In the genomic region with DNA sequence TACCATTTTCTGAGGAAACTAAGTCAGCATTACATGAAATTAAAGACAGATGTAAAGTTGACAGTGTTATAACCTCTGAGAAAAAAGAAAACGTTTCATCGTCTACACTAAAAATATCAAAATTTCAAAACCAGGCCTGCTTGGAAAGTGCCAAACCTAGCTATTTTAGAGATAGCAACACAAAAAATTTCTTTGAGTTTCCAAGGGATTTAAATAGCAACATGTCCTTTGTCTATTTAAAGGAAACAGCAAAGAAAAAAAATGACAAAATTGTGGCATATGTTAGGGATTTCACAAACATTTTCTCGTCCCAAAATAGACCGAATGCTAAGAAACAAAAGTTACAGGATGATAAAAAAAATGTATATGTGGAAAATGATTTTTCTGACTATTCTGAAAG, we compare ENCODE assay signal across 14 mouse cellular contexts. TPM values are rescaled to one million over a fixed set of nuclear protein-coding genes. Genes with fewer than 3 reads are reported as not detected.
DNase-seq lines count a peak whose midpoint lies in the region; ATAC-seq lines count a peak whose summit lies in the region.
"Had no signal": no experiment of that assay in that cellular context is flagged by ENCODE, and none has a peak within 500 bp of the region (broad histone marks: within the 10 kb centered on the region; RNA-seq: fewer than 3 reads in every experiment).

No protein-coding gene starts in this region.

- ATAC-seq in kidney, embryonic 14.5 days (ENCODE audit: low FRiP score, low TSS enrichment), result no peak
- no peak for ATAC-seq in embryonic facial prominence, embryonic 13.5 days (ENCODE audit: insufficient number of reproducible peaks, insufficient read depth, low FRiP score, low TSS enrichment, low read depth)
- ATAC-seq in forebrain, embryonic 14.5 days, result no peak
- ATAC-seq in midbrain, embryonic 12.5 days (ENCODE audit: low FRiP score, low read depth), result no peak
- ATAC-seq in activated CD4-positive, CD25-positive, alpha-beta regulatory T cell, adult 4 months, result no peak

- 76% methylated on average over 4 of the region's 4 CpGs for WGBS in kidney, embryonic 14.5 days
- WGBS in embryonic facial prominence, embryonic 13.5 days, result 47% methylated on average over 4 of the region's 4 CpGs
- 88% methylated on average over 4 of the region's 4 CpGs for WGBS in forebrain, embryonic 14.5 days
- WGBS in midbrain, embryonic 12.5 days, result 87% methylated on average over 4 of the region's 4 CpGs

- H3K4me3 ChIP-seq in kidney, embryonic 14.5 days (ENCODE audit: low read length), result no peak overlapping the region
- H3K4me3 ChIP-seq in embryonic facial prominence, embryonic 13.5 days, result peak overlapping the region; percentile 61
- H3K4me3 ChIP-seq in forebrain, embryonic 14.5 days (ENCODE audit: low read depth, low read length), result peak overlapping the region; percentile 53; the same call in 1 of the 2 replicates
- no peak overlapping the region for H3K4me3 ChIP-seq in midbrain, embryonic 12.5 days

- H3K4me1 ChIP-seq in kidney, embryonic 14.5 days (ENCODE audit: control insufficient read depth, insufficient read depth, low read length), result no peaks in the 10 kb centered on the region
- H3K4me1 ChIP-seq in embryonic facial prominence, embryonic 13.5 days, result no peaks in the 10 kb centered on the region; the same call in 1 of the 2 replicates
- H3K4me1 ChIP-seq in forebrain, embryonic 14.5 days (ENCODE audit: control insufficient read depth, insufficient read depth, low read length), result no peaks in the 10 kb centered on the region
- peaks cover 4% of the 10 kb centered on the region for H3K4me1 ChIP-seq in midbrain, embryonic 12.5 days

- H3K9me3 ChIP-seq in kidney, embryonic 14.5 days (ENCODE audit: control insufficient read depth, low read length), result no peaks in the 10 kb centered on the region
- no peaks in the 10 kb centered on the region for H3K9me3 ChIP-seq in embryonic facial prominence, embryonic 13.5 days
- no peaks in the 10 kb centered on the region for H3K9me3 ChIP-seq in forebrain, embryonic 14.5 days (replicated peaks; ENCODE audit: control insufficient read depth, low read length)
- H3K9me3 ChIP-seq in midbrain, embryonic 12.5 days, result no peaks in the 10 kb centered on the region
- H3K9me3 ChIP-seq: liver, embryonic 12.5 days had no signal

- H3K9ac ChIP-seq in kidney, embryonic 14.5 days (ENCODE audit: low read depth, low read length), result no peak overlapping the region
- H3K9ac ChIP-seq in embryonic facial prominence, embryonic 13.5 days, result no peak overlapping the region
- H3K9ac ChIP-seq in forebrain, embryonic 14.5 days (ENCODE audit: low read length), result no peak overlapping the region
- H3K9ac ChIP-seq in midbrain, embryonic 12.5 days (replicated peaks), result no peak overlapping the region

- H3K27ac ChIP-seq in kidney, embryonic 14.5 days (ENCODE audit: low read depth, low read length), result no peak overlapping the region
- H3K27ac ChIP-seq in embryonic facial prominence, embryonic 13.5 days, result no peak overlapping the region
- no peak overlapping the region for H3K27ac ChIP-seq in forebrain, embryonic 14.5 days (ENCODE audit: low read depth, low read length)
- H3K27ac ChIP-seq in midbrain, embryonic 12.5 days (replicated peaks), result no peak overlapping the region
- H3K27ac ChIP-seq: liver, embryonic 12.5 days had no signal

- H3K36me3 ChIP-seq in kidney, embryonic 14.5 days (ENCODE audit: control insufficient read depth, insufficient read depth, low read length), result no peaks in the 10 kb centered on the region
- H3K36me3 ChIP-seq in embryonic facial prominence, embryonic 13.5 days, result no peaks in the 10 kb centered on the region
- no peaks in the 10 kb centered on the region for H3K36me3 ChIP-seq in forebrain, embryonic 14.5 days (ENCODE audit: control insufficient read depth, insufficient read depth, low read length)
- no peaks in the 10 kb centered on the region for H3K36me3 ChIP-seq in midbrain, embryonic 12.5 days
- H3K36me3 ChIP-seq: G1E; liver, embryonic 12.5 days had no signal

- H3K27me3 ChIP-seq in kidney, embryonic 14.5 days (ENCODE audit: control insufficient read depth, insufficient read depth, low read length), result peaks cover 8% of the 10 kb centered on the region; the same call in 1 of the 2 replicates
- no peaks in the 10 kb centered on the region for H3K27me3 ChIP-seq in embryonic facial prominence, embryonic 13.5 days
- no peaks in the 10 kb centered on the region for H3K27me3 ChIP-seq in forebrain, embryonic 14.5 days (replicated peaks; ENCODE audit: control insufficient read depth, insufficient read depth, low read length)
- no peaks in the 10 kb centered on the region for H3K27me3 ChIP-seq in midbrain, embryonic 12.5 days

- H3K4me2 ChIP-seq in kidney, embryonic 14.5 days (replicated peaks; ENCODE audit: low read depth, low read length), result peak overlapping the region; percentile 94
- H3K4me2 ChIP-seq in embryonic facial prominence, embryonic 13.5 days, result peak overlapping the region; percentile 90
- H3K4me2 ChIP-seq in forebrain, embryonic 14.5 days (ENCODE audit: low read length), result peak overlapping the region; percentile 74
- H3K4me2 ChIP-seq in midbrain, embryonic 12.5 days (replicated peaks), result peak overlapping the region; percentile 71

- no peak for DNase-seq in kidney, adult 8-10 months
- DNase-seq in forebrain, embryonic 14.5 days (ENCODE audit: low spot score), result no peak
- no peak for DNase-seq in ovary, postnatal 36 days (ENCODE audit: low spot score)
- no peak for DNase-seq in left cerebral cortex, adult 9 months (ENCODE audit: low spot score in 2 of 2)
- DNase-seq: adrenal gland, adult 2 months; cerebellum, adult 9-10 months; kidney, adult 2 months had no signal

RNA-seq across cellular contexts. Expression of a gene that starts 0.8 kb away (rescaled TPM):
- polyA plus RNA-seq in kidney, embryonic 14.5 days (2014; fragmentation: Nextera tagmentation; extraction: Ambion mirVana), result 0.06 and 0.22 TPM in 2 replicates
- 1.1 and 1.4 TPM in 2 replicates for polyA plus RNA-seq in embryonic facial prominence, embryonic 13.5 days (2015; fragmentation: Nextera tagmentation; extraction: Ambion mirVana)
- 0.09 and 0.15 TPM in 2 replicates for polyA plus RNA-seq in forebrain, embryonic 14.5 days (2014; fragmentation: Nextera tagmentation; extraction: Ambion mirVana)
- 0.33 and 0.39 TPM in 2 replicates for polyA plus RNA-seq in midbrain, embryonic 12.5 days (2016; fragmentation: Nextera tagmentation; extraction: Ambion mirVana)
- polyA plus RNA-seq in activated CD4-positive, CD25-positive, alpha-beta regulatory T cell, adult 4 months (2017; shearing (Covaris generic)), result under 1 TPM in 1 of 2 experiments, not detected in 1; 0.11 TPM
- polyA plus RNA-seq: adrenal gland, adult 2 months; G1E; kidney, adult 2 months; spleen, adult 2 months had no signal

RNA-seq across cellular contexts. Expression of a gene that starts 20.2 kb away (rescaled TPM):
- polyA plus RNA-seq in kidney, embryonic 14.5 days (2014; fragmentation: Nextera tagmentation; extraction: Ambion mirVana), result 1.9 and 2.8 TPM in 2 replicates
- polyA plus RNA-seq in embryonic facial prominence, embryonic 13.5 days (2015; fragmentation: Nextera tagmentation; extraction: Ambion mirVana), result 2.9 and 5.0 TPM in 2 replicates
- polyA plus RNA-seq in forebrain, embryonic 14.5 days (2014; fragmentation: Nextera tagmentation; extraction: Ambion mirVana), result 12.8 and 19.7 TPM in 2 replicates
- polyA plus RNA-seq in midbrain, embryonic 12.5 days (2016; fragmentation: Nextera tagmentation; extraction: Ambion mirVana), result 2.9 and 4.7 TPM in 2 replicates
- not detected for polyA plus RNA-seq in activated CD4-positive, CD25-positive, alpha-beta regulatory T cell, adult 4 months (2017; shearing (Covaris generic))
- polyA plus RNA-seq: G1E; spleen, adult 2 months had no signal

Comparison
In these comparisons a context has a peak if more than half of its experiments do, and no peak if none do; other contexts are left out.
1. H3K4me3 ChIP-seq: peak in embryonic facial prominence, embryonic 13.5 days (single experiment) and forebrain, embryonic 14.5 days (single experiment); none in kidney, embryonic 14.5 days (single experiment) and midbrain, embryonic 12.5 days (single experiment).
2. Peak in every context shown above with its lines, with median percentiles within 50 percentile points of each other: H3K4me2 ChIP-seq.